Mouse (Mus musculus) stomach, embryonic 16.5 days (tissue): Measurements from ENCODE around the gene Bhlha15. TPM values are rescaled to one million over a fixed set of nuclear protein-coding genes. Genes with fewer than 3 reads are reported as not detected.

Experiments
- ATAC-seq: fragments of 200-750 bp; cut with Nextera tagmentation; 2 replicates; pipeline ENCODE4 v1.8.0; 2017; ENCODE audit warnings: moderate number of reproducible peaks, moderate TSS enrichment; ENCODE audit not compliant: insufficient read depth, low FRiP score
- H3K27ac ChIP-seq: fragments of 300-500 bp; sonication (generic); 2 replicates; pipeline ENCODE4 v1.5.1; 2014; ENCODE audit warnings: low read length
- H3K27me3 ChIP-seq: fragments of 300-500 bp; sonication (generic); 2 replicates; pipeline ENCODE4 v1.6.1; 2014; ENCODE audit warnings: low read length, control low read depth, mixed read lengths; ENCODE audit not compliant: control insufficient read depth, insufficient read depth
- H3K36me3 ChIP-seq: fragments of 300-500 bp; sonication (generic); 2 replicates; pipeline ENCODE4 v1.6.1; 2014; ENCODE audit warnings: low read length; ENCODE audit not compliant: control insufficient read depth, insufficient read depth
- H3K4me1 ChIP-seq: fragments of 300-500 bp; sonication (generic); 2 replicates; pipeline ENCODE4 v1.6.1; 2014; ENCODE audit warnings: low read length, control low read depth, mixed read lengths; ENCODE audit not compliant: control insufficient read depth, insufficient read depth
- H3K4me2 ChIP-seq: fragments of 300-500 bp; sonication (generic); 2 replicates; pipeline ENCODE4 v1.6.1; 2014; ENCODE audit warnings: low read depth, low read length, mixed read lengths
- H3K4me3 ChIP-seq: fragments of 300-500 bp; sonication (generic); replicated peaks from 2 replicates; pipeline ENCODE4 v1.5.1; 2014; ENCODE audit warnings: mild to moderate bottlenecking, low read length
- H3K9ac ChIP-seq: fragments of 300-500 bp; sonication (generic); 2 replicates; pipeline ENCODE4 v1.6.1; 2014; ENCODE audit warnings: low read length
- H3K9me3 ChIP-seq: fragments of 300-500 bp; sonication (generic); replicated peaks from 2 replicates; pipeline ENCODE4 v1.6.1; 2016; ENCODE audit warnings: low read length, control low read depth; ENCODE audit not compliant: control insufficient read depth
- WGBS: fragments of 180-500 bp; shearing (Covaris S2); extraction: QIAGEN DNeasy Blood & Tissue Kit; methylation state at CpG from one replicate; pipeline ENCODE4 v1.1.7; 2014; 5-methylcytosine and 5-hydroxymethylcytosine counted together
- polyA plus RNA-seq: library from polyadenylated mRNA; unstranded; fragments of >200 nt; fragmentation: Nextera tagmentation; extraction: Ambion mirVana; gene quantifications from 2 replicates; pipeline ENCODE4 v1.2.1, GENCODE M21; 2015

Gene Bhlha15
- polyA plus RNA-seq, 1 experiment from 2014 or later: 21.3 TPM

- H3K27me3 ChIP-seq: no peaks in the 10 kb centered on the region
- H3K27ac ChIP-seq: no peak overlapping the region
- no peaks in the 10 kb centered on the region for H3K36me3 ChIP-seq
- ATAC-seq: no peak
- 83% methylated on average over 5 of the region's 5 CpGs for WGBS
- no peak overlapping the region for H3K4me2 ChIP-seq
- no peak overlapping the region for H3K9ac ChIP-seq
- 0 out of 2 replicates have a peak, but pooled peaks cover 3% of the 10 kb centered on the region for H3K9me3 ChIP-seq
- H3K4me1 ChIP-seq: no peaks in the 10 kb centered on the region
- no peak overlapping the region for H3K4me3 ChIP-seq
These were observed 42.4 kb downstream of the Bhlha15 start for GRCm38 (mm10) chr5:144232531-144232930.

- H3K4me2 ChIP-seq: no peak overlapping the region
These were observed 44.1 kb downstream of the Bhlha15 start for GRCm38 (mm10) chr5:144234222-144234621.

GRCm38 (mm10) chr5:144234714-144235113 lies 44.6 kb downstream of the Bhlha15 start:
- no peak overlapping the region for H3K27ac ChIP-seq
- H3K27me3 ChIP-seq: no peaks in the 10 kb centered on the region
- 79% methylated on average over 7 of the region's 7 CpGs for WGBS

More at GRCm38 (mm10) chr5:144234222-144234621, 44.1 kb downstream of the Bhlha15 start:
- no peak overlapping the region for H3K4me3 ChIP-seq
- no peaks in the 10 kb centered on the region for H3K4me1 ChIP-seq
- WGBS: 70% methylated on average over 6 of the region's 6 CpGs
- H3K36me3 ChIP-seq: no peaks in the 10 kb centered on the region
- ATAC-seq: no peak
- H3K9me3 ChIP-seq: 0 out of 2 replicates have a peak, but pooled peaks cover 3% of the 10 kb centered on the region
- no peak overlapping the region for H3K9ac ChIP-seq
- no peaks in the 10 kb centered on the region for H3K27me3 ChIP-seq
- no peak overlapping the region for H3K27ac ChIP-seq

GRCm38 (mm10) chr5:144238969-144239368 lies 48.9 kb downstream of the Bhlha15 start:
- H3K27me3 ChIP-seq: no peaks in the 10 kb centered on the region
- WGBS: 84% methylated on average over 1 of the region's 1 CpGs
- no peak overlapping the region for H3K9ac ChIP-seq
- no peak overlapping the region for H3K27ac ChIP-seq
- 0 out of 2 replicates have a peak, but pooled peaks cover 3% of the 10 kb centered on the region for H3K9me3 ChIP-seq
- H3K4me1 ChIP-seq: no peaks in the 10 kb centered on the region
- H3K36me3 ChIP-seq: no peaks in the 10 kb centered on the region
- no peak for ATAC-seq
- H3K4me3 ChIP-seq: no peak overlapping the region
- no peak overlapping the region for H3K4me2 ChIP-seq

More at GRCm38 (mm10) chr5:144234714-144235113, 44.6 kb downstream of the Bhlha15 start:
- Histone ChIP-seq H3K36me3 (no peaks in the 10 kb centered on the region), H3K9me3 (0 out of 2 replicates have a peak, but pooled peaks cover 3% of the 10 kb centered on the region), H3K4me1 (no peaks in the 10 kb centered on the region), H3K4me2 (no peak overlapping the region), H3K9ac (no peak overlapping the region), H3K4me3 (no peak overlapping the region)
- no peak for ATAC-seq

Other genes with a start within 250 kb of the Bhlha15 start
- 72.5 and 79.7 TPM in 2 replicates for gene Ccz1, start 175.4 kb upstream of the Bhlha15 start, polyA plus RNA-seq
- gene Ocm, start 163.6 kb upstream of the Bhlha15 start, polyA plus RNA-seq: 0.43 TPM in 1 of 2 replicates, not detected in the other
- 6.5 TPM in 2 replicates for gene Lmtk2, start 89.8 kb upstream of the Bhlha15 start, polyA plus RNA-seq
- 24.7 and 25.4 TPM in 2 replicates for gene Tecpr1, start 33.3 kb downstream of the Bhlha15 start, polyA plus RNA-seq
- 88.0 and 93.6 TPM in 2 replicates for gene Bri3, start 54.2 kb downstream of the Bhlha15 start, polyA plus RNA-seq
- 19.3 and 22.6 TPM in 2 replicates for gene Baiap2l1, start 167.8 kb downstream of the Bhlha15 start, polyA plus RNA-seq